Mouse (Mus musculus) liver, postnatal 0 days (tissue): ENCODE results near the gene Zfp426.

Experiments
- CTCF ChIP-seq: sonication (generic); IDR thresholded peaks from 2 replicates; pipeline ENCODE4 v1.5.1; 2016; ENCODE audit warnings: antibody characterized with exemption, low read depth
- EP300 ChIP-seq: IDR thresholded peaks from 2 replicates; pipeline ENCODE4 v1.6.1; 2016; ENCODE audit warnings: antibody characterized with exemption, low read depth, mild to moderate bottlenecking

DNA sequence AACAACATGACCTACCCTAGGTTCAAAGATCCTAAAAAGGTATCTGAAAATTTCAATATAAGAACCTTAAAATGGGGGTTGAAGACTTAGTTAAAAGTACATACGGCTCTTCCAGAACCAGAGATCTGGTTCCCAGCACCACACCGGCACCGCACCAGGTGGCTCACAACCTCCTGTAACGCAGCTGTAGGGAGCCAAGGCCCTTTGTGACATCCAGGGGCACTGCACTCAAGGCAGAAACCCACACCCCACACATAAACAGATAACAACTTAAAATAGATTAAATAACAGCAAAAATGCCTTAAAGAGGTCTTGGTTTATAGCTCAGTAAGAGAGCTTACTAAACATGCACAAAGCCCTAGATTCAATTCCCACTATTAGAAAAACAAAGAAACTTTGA is 27.4 kb upstream of the Zfp426 start:
- TF ChIP-seq CTCF (no peak), EP300 (no peak)
